Mouse (Mus musculus) CD4-positive naive resting alpha-beta T cell, adult 76 days (primary cell): ENCODE results near the gene Serpina5. TPM values are rescaled to one million over a fixed set of nuclear protein-coding genes. Genes with fewer than 3 reads are reported as not detected.

Source experiments
- total RNA-seq: library from RNA; stranded (reverse); gene quantifications from one replicate; pipeline ENCODE4 v1.2.4, GENCODE M21; 2023

Serpina5 gene
- not detected for total RNA-seq

DNA sequence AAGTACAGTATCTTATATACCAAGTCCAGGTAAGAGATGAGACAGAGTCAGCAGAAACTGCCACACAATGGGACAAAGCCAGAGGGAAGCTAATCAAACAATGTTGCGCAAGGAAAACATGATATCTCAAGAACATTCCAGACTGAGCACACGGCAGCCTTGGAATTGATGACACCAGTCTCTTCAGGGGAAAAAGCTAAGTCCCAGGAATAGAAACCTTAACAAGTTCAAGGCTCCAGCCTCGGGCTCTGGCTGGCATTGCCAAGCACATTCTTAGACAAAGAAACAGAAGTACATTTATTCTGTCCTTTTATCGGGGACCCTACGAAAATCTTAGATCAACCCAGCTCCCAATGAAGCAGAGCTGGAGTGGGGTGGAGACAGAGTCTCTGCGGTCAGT lies at the start of gene Serpina5:
Serpina5 (plus strand) TSS at position 346 of the 400 bp plus-strand sequence.

DNA sequence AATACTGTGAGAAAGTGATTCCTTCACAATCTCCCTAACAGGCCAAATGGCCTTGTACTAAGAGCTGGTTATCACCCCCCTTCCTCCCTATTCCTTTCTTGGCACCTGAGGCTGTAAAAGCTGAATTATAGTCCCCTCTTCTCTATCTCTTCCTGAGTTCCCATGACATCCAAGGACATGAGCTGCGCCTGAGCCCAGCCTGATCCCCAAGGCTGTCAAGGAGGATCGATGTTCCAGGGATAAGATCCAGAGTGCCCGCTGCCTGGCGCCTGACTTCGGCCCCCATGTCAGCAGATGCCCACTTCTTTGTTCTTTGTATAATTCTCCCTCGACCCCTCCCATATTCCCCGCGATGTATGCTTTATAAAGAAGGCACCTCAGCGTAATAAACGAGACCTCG lies 11.4 kb downstream of the Serpina5 start, which contains the start of gene Serpina3a:
Serpina3a (plus strand) TSS at position 392 of the 400 bp plus-strand sequence.

GRCm38 (mm10) chr12:104127696-104128095 lies 26.8 kb downstream of the Serpina5 start, which contains the start of gene Serpina3b:
Serpina3b (plus strand) TSS chr12:104127996.

DNA sequence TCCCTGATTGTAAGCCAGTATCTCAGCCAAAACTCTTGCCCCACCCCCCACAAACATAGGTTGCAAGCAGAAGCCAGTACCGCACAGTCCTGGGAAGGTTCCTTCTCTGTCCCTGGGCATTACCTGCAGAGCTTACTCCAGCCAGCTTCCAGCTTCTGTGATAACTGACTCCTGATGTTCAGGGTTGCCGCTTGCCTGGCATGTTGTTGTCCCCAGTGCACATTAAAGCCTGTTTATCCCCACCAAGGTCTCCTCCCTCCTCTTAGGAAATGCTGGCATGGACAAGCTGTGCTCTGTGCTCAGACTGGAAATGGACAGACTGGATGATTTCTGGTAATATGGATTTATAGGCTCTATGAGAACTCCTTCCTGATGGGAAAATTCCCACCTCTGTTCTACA lies 52.7 kb downstream of the Serpina5 start, which contains the start of gene Serpina3c:
Serpina3c (minus strand) TSS at position 215 of the 400 bp plus-strand sequence.

Other genes starting within 250 kb of the Serpina5 start
- gene Serpina1a, start 237.6 kb upstream of the Serpina5 start, total RNA-seq: not detected
- gene Serpina1c, start 196.2 kb upstream of the Serpina5 start, total RNA-seq: not detected
- not detected for gene Serpina1e, start 142.1 kb upstream of the Serpina5 start, total RNA-seq
- not detected for gene Serpina11, start 111.2 kb upstream of the Serpina5 start, total RNA-seq
- gene Serpina9, start 87.4 kb upstream of the Serpina5 start, total RNA-seq: not detected
- gene Serpina12, start 56.7 kb upstream of the Serpina5 start, total RNA-seq: not detected
- gene Serpina3a, start 11.6 kb downstream of the Serpina5 start, total RNA-seq: not detected
- not detected for gene Serpina3b, start 26.9 kb downstream of the Serpina5 start, total RNA-seq
- gene Serpina3c, start 52.8 kb downstream of the Serpina5 start, total RNA-seq: not detected
- 1.1 TPM for gene Serpina3f, start 113.4 kb downstream of the Serpina5 start, total RNA-seq
- 12.3 TPM for gene Serpina3g, start 135.1 kb downstream of the Serpina5 start, total RNA-seq
- not detected for gene Serpina3i, start 162.0 kb downstream of the Serpina5 start, total RNA-seq
- not detected for gene Serpina3j, start 213.4 kb downstream of the Serpina5 start, total RNA-seq
- not detected for gene Serpina3k, start 237.4 kb downstream of the Serpina5 start, total RNA-seq
- gene Serpina3m, start 237.4 kb downstream of the Serpina5 start, total RNA-seq: not detected